Comparison of ENCODE assay signal across 11 mouse cellular contexts in genomic region chr4:128330519-128330918, GRCm38 (mm10).
DNase-seq lines count a peak whose midpoint lies in the region; ATAC-seq and TF ChIP-seq lines count a peak whose summit lies in the region.
"Had no signal": no experiment of that assay in that cellular context is flagged by ENCODE, and none has a peak within 500 bp of the region (broad histone marks: within the 10 kb centered on the region; RNA-seq: fewer than 3 reads in every experiment).

No protein-coding gene starts in this region.

- H3K27me3 ChIP-seq in hindbrain, postnatal 0 days (ENCODE audit: insufficient read depth, low read length), result no peaks in the 10 kb centered on the region
- H3K27me3 ChIP-seq in hindbrain, embryonic 14.5 days (ENCODE audit: control insufficient read depth, insufficient read depth, low read length), result no peaks in the 10 kb centered on the region
- no peaks in the 10 kb centered on the region for H3K27me3 ChIP-seq in liver, postnatal 0 days (ENCODE audit: insufficient read depth, low read length)
- H3K27me3 ChIP-seq: midbrain, embryonic 12.5 days had no signal

- 36% methylated on average over 9 of the region's 9 CpGs for WGBS in hindbrain, postnatal 0 days
- WGBS in hindbrain, embryonic 14.5 days, result 52% methylated on average over 9 of the region's 9 CpGs
- WGBS in liver, postnatal 0 days (ENCODE audit: insufficient replicate concordance), result 66% methylated on average over 9 of the region's 9 CpGs

- peak; percentile 45 for ATAC-seq in hindbrain, postnatal 0 days
- no peak for ATAC-seq in hindbrain, embryonic 14.5 days (ENCODE audit: low FRiP score)
- no peak for ATAC-seq in liver, postnatal 0 days

- intact Hi-C loops in left cerebral cortex, adult 2 months (cut with DNase I), result no loop called here

- no peak for TF ChIP-seq CTCF in hindbrain, postnatal 0 days (IDR thresholded peaks at IDR 0.05; ENCODE audit: low read depth)
- no peak for TF ChIP-seq CTCF in left cerebral cortex, adult 2 months (IDR thresholded peaks at IDR 0.05)
- TF ChIP-seq CTCF in liver, postnatal 0 days (IDR thresholded peaks at IDR 0.05; ENCODE audit: low read depth), result no peak

- no peak overlapping the region for H3K9ac ChIP-seq in hindbrain, postnatal 0 days (replicated peaks; ENCODE audit: low read length)
- H3K9ac ChIP-seq in hindbrain, embryonic 14.5 days, result no peak overlapping the region
- no peak overlapping the region for H3K9ac ChIP-seq in liver, postnatal 0 days (replicated peaks)
- H3K9ac ChIP-seq: midbrain, embryonic 12.5 days had no signal

- peak overlapping the region; percentile 48; the same call in 1 of the 2 replicates for H3K27ac ChIP-seq in hindbrain, postnatal 0 days
- no peak overlapping the region for H3K27ac ChIP-seq in hindbrain, embryonic 14.5 days
- H3K27ac ChIP-seq in left cerebral cortex, adult 2 months, result no peak overlapping the region
- no peak overlapping the region for H3K27ac ChIP-seq in liver, postnatal 0 days (ENCODE audit: low read depth)
- H3K27ac ChIP-seq: midbrain, embryonic 12.5 days had no signal

- no peak overlapping the region for H3K4me3 ChIP-seq in hindbrain, postnatal 0 days (ENCODE audit: low read length)
- H3K4me3 ChIP-seq in hindbrain, embryonic 14.5 days (replicated peaks; ENCODE audit: low read length), result no peak overlapping the region
- H3K4me3 ChIP-seq in left cerebral cortex, adult 2 months, result no peak overlapping the region
- H3K4me3 ChIP-seq in liver, postnatal 0 days (ENCODE audit: low read depth, low read length), result no peak overlapping the region
- H3K4me3 ChIP-seq: midbrain, embryonic 12.5 days had no signal

- H3K4me1 ChIP-seq in hindbrain, postnatal 0 days (ENCODE audit: insufficient read depth, low read length), result peaks cover 15% of the 10 kb centered on the region
- 0 out of 2 replicates have a peak, but pooled peaks cover 4% of the 10 kb centered on the region for H3K4me1 ChIP-seq in hindbrain, embryonic 14.5 days (replicated peaks; ENCODE audit: control insufficient read depth, insufficient read depth, low read length)
- no peaks in the 10 kb centered on the region for H3K4me1 ChIP-seq in liver, postnatal 0 days (ENCODE audit: insufficient read depth)

- H3K4me2 ChIP-seq in hindbrain, postnatal 0 days (ENCODE audit: low read depth, low read length), result no peak overlapping the region
- H3K4me2 ChIP-seq in hindbrain, embryonic 14.5 days (replicated peaks), result no peak overlapping the region
- H3K4me2 ChIP-seq in liver, postnatal 0 days (ENCODE audit: low read depth, low read length), result no peak overlapping the region
- H3K4me2 ChIP-seq: midbrain, embryonic 12.5 days had no signal

- peak; percentile 72 for DNase-seq in hindbrain, postnatal 0 days (ENCODE audit: low spot score)
- no peak for DNase-seq in hindbrain, embryonic 14.5 days (ENCODE audit: low spot score)
- DNase-seq in cerebellum, adult 8-10 months, result peak; percentile 26
- DNase-seq in left cerebral cortex, adult 2 months (ENCODE audit: extremely low spot score in 1 of 2, low spot score in 2 of 2), result peak; percentile 35 to 67
- peak; percentile 75 for DNase-seq in right cerebral cortex, adult 18-20 months
- no peak for DNase-seq in adrenal gland, postnatal 14 days
- DNase-seq in thymus, postnatal 10 days (ENCODE audit: low spot score in 2 of 2), result no peak
- DNase-seq in liver, postnatal 0 days, result no peak
- DNase-seq: heart, postnatal 36 days; kidney, postnatal 10 days had no signal

- no peaks in the 10 kb centered on the region for H3K36me3 ChIP-seq in hindbrain, postnatal 0 days (ENCODE audit: insufficient read depth, low read length)
- no peaks in the 10 kb centered on the region for H3K36me3 ChIP-seq in hindbrain, embryonic 14.5 days (replicated peaks; ENCODE audit: control insufficient read depth, insufficient read depth)
- no peaks in the 10 kb centered on the region for H3K36me3 ChIP-seq in liver, postnatal 0 days (replicated peaks; ENCODE audit: insufficient read depth, low read length)
- H3K36me3 ChIP-seq: midbrain, embryonic 12.5 days had no signal

- TF ChIP-seq EP300 in liver, postnatal 0 days (IDR thresholded peaks at IDR 0.05; ENCODE audit: low read depth), result no peak

- H3K9me3 ChIP-seq in hindbrain, postnatal 0 days (ENCODE audit: low read length), result no peaks in the 10 kb centered on the region
- no peaks in the 10 kb centered on the region for H3K9me3 ChIP-seq in hindbrain, embryonic 14.5 days (ENCODE audit: control insufficient read depth, low read length)
- H3K9me3 ChIP-seq in liver, postnatal 0 days (ENCODE audit: low read length), result no peaks in the 10 kb centered on the region
- H3K9me3 ChIP-seq: midbrain, embryonic 12.5 days had no signal

Comparison
In these comparisons a context has a peak if more than half of its experiments do, and no peak if none do; other contexts are left out.
1. DNase-seq: peak in hindbrain, postnatal 0 days (single experiment), cerebellum, adult 8-10 months (single experiment), left cerebral cortex, adult 2 months (2 of 2) and right cerebral cortex, adult 18-20 months (single experiment); none in hindbrain, embryonic 14.5 days (single experiment), adrenal gland, postnatal 14 days (single experiment), thymus, postnatal 10 days (0 of 2) and liver, postnatal 0 days (single experiment).